Mouse (Mus musculus): Measurements from ENCODE around the gene Mug2.
"Not testable (repeated sequence)": the region's sequence is repeated elsewhere in the genome, so short reads cannot be mapped to it uniquely, and the experiment has no call there.

The Mug2 gene

DNA sequence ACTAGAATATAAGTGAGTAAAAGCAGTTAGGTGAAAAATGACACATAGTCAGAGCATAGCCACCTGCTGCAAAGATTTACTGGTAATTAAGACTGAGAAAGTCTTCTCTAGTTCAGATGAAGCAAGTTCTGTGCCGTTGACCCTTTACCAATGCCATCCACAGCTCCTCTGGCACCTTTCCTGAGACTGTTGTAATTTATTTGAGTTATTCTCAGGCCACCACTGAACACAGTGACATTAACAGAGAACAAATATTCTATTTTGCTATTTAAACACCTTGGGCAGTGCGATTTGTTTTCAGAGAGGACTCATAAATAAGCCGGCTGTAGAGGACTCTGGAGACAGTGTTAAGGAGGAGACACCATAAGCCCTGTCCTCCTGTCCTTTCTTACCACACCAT lies at the start of gene Mug2:
Mug2 (plus strand) TSS at position 301 of the 400 bp plus-strand sequence.
- DNase-seq (ENCODE audit: low read depth, low spot score), result not testable (repeated sequence)

DNA sequence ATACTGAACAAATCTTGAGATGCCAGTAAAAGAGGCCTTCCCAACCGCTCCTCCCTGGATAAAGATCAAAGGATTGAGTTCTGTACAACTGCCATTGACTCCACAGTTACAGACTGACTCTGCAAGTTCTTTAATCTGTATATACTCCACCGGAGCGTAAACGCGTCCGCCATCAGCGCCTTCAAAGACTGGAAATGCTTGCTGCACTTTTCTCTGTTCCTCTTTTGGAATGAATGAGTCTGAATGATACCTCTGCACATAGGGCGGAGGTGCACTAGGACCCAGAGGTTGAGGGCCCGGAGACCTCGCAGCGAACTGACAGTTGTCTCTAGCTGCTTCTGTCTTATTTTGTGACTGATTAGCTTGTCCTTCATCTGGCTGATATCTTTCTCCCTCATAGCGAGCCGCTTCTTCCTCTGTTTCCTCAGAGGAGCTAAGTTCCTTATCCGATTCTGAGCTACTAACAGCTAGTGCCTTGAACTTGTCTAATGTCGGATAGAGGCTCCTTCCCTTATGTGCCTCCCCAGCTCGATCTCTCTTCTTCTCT lies 48.7 kb upstream of the Mug2 start:
- not testable (repeated sequence) for DNase-seq (ENCODE audit: low read depth, low spot score)

DNA sequence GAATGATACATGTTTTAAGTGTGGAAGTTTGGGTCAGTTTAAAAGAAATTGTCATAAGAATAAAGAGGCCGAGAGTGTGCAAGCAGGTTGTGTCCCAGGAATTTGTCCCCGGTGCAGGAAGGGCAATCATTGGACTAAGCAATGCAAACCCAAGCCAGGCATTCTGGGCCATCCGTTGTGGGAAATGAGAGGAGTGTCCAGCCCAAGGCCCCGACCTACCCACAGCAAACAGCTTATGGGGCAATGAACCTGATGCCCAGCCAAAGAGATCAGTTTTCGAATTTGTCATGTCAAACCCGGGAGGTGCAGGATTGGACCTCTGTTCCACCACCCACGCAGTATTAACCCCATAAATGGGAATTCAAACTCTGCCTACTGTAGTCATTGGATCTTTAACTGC lies 30.9 kb upstream of the Mug2 start:
- no peak for DNase-seq (ENCODE audit: low read depth, low spot score)

DNA sequence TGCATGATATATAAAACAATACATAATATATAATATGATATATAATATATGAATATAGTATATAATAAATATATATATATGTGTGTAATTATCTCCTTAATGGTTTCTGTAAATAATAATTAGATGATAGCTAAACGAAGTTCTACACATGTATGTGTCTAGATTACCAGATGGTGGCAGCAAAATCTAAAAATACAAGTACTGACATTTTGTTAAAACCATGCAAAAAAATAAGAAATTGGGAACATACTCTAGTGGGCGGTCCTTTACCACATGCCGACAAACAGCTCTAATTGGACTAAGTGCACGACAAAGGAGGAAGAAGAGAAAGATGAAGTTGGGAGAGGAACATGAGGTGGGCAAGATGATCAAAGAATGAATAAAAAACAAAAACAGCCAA lies 94.3 kb downstream of the Mug2 start:
- DNase-seq (ENCODE audit: low read depth, low spot score), result no peak

DNA sequence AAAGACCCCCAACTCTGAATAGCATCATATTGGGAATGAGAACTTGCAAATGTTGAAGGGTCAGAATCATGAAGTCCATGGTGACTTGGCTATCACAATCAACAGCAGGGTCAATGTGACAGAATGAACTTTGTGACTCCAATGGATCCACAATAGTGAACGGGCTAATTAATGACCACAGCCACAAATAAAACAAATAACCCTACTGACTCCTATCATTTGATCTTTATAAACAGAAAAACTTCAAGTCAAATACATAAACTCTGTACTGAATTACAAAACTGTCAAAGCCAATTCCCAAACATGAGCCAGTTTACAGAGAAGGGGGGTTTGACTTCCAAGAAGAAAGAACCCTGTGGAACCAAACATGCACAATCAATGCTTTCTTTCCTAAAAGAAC lies 95.1 kb downstream of the Mug2 start:
- DNase-seq (ENCODE audit: low read depth, low spot score), result no peak

DNA sequence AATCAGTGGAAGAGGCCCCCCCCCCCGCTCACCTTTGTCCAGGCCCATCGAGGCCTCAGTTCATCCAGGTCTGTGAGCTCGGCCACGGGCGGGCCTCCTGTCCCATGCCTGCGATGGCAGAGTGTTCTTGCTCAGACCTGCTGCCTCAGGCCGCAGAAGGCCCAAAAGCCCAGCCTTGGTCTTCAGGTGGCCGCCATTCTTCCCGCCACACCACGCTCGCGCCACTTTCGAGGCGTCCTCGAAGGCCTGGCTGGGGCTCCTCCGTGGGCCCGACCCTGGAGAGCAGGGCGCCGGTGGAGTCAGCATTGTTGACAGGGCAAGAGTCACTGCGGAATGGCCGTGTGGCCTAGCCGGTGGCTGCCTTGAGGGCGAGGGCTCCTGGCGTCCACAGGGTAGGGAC lies 110.4 kb downstream of the Mug2 start:
- no peak for DNase-seq (ENCODE audit: low read depth, low spot score)

DNA sequence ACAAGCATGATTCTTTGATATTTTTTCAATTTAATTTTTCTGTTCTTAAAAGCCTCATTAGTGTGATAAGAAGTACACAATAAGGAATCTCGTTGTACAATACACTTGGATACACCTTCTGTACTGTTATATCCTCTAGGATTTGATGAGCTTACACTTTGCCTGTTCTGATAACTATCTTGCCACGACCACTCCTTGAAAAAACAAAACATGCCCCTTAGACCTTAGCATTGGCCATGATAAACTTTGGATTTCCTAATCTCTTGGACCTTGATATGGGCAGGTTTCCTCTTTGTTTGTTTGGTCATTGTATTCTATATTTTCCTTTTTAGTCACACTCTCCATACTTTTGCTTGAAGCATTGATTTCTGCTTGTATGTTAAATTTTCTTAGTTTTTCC lies 123.0 kb downstream of the Mug2 start:
- DNase-seq (ENCODE audit: low read depth, low spot score), result no peak

Measured in CD4-positive, CD25-positive, alpha-beta regulatory T cell, adult 2 months (primary cell).